2 mouse cellular contexts compared by ENCODE assay signal in the genomic region with DNA sequence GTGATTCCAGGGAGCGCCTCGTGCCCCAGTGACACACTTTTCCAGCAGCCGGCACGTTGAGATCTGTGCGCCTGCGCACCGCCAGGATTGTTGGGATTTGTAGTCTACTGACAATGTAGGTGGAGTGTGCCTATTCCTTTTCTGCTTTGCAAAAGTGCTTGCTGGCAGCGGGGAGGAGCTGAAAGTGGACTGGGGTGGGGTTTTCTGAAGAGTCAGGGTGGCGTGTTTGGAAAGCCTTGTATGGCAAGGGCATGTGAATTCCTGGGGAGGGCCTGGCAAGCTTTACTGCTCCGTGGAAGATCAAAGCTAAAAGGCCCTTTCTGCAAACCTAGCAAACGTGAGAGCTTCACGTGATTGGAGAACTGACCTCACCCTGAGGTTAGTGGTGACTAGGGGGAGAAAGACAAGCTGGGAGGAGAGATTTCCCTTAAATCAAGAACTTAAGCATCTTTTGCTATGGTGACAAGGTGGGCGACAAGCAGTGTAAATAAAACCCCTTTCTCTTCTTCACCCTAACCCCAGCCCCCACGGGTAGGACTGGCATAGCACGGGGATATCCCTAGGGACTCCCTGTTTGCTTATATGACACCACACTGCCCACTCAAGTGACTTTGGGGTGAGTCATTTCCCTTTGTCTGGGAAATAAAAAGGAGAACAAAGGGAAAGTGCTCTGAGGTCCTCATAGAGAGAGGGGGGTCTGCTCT.
TF ChIP-seq lines count a peak whose summit lies in the region.

No protein-coding gene starts in this region.

TF ChIP-seq in C2C12, 6 proteins besides CTCF, POLR2A, EP300 and RAD21 (continued from another document):
- TF ChIP-seq USF1 (IDR thresholded peaks at IDR 0.05; ENCODE audit: low read depth) (peak; percentile 84), MYOD1 (IDR thresholded peaks at IDR 0.05; ENCODE audit: control insufficient read depth, insufficient read length, low read depth) (no peak), MYOG (IDR thresholded peaks at IDR 0.05; ENCODE audit: control insufficient read depth, extremely low read depth, insufficient read length) (no peak), FOSL1 (IDR thresholded peaks at IDR 0.05; ENCODE audit: insufficient read depth, low read length, poor library complexity, severe bottlenecking) (peak; percentile 90), CEBPB (IDR thresholded peaks at IDR 0.05; ENCODE audit: low read depth) (no peak)

TF ChIP-seq in myocyte, 11 proteins besides CTCF, POLR2A, EP300 and RAD21 (continued from another document):
- TF ChIP-seq SRF (IDR thresholded peaks at IDR 0.05; ENCODE audit: control insufficient read depth, insufficient read length, low read depth) (peak; percentile 96), MAX (IDR thresholded peaks at IDR 0.05; ENCODE audit: low read depth) (peak; percentile 5), POLR2AphosphoS2 (IDR thresholded peaks at IDR 0.05; ENCODE audit: insufficient read length, low read depth) (no peak), USF1 (IDR thresholded peaks at IDR 0.05; ENCODE audit: low read depth) (peak; percentile 84), MYOG (IDR thresholded peaks at IDR 0.05; ENCODE audit: control insufficient read depth in 1 of 3, insufficient read depth in 1 of 3, insufficient read length in 2 of 3, low read depth in 2 of 3) (peak in 1 of 3 experiments; percentile 26), TCF3 (IDR thresholded peaks at IDR 0.05; ENCODE audit: insufficient read length, low read depth) (no peak)
